Comparison of ENCODE assay signal across 8 mouse cellular contexts in the genomic region with DNA sequence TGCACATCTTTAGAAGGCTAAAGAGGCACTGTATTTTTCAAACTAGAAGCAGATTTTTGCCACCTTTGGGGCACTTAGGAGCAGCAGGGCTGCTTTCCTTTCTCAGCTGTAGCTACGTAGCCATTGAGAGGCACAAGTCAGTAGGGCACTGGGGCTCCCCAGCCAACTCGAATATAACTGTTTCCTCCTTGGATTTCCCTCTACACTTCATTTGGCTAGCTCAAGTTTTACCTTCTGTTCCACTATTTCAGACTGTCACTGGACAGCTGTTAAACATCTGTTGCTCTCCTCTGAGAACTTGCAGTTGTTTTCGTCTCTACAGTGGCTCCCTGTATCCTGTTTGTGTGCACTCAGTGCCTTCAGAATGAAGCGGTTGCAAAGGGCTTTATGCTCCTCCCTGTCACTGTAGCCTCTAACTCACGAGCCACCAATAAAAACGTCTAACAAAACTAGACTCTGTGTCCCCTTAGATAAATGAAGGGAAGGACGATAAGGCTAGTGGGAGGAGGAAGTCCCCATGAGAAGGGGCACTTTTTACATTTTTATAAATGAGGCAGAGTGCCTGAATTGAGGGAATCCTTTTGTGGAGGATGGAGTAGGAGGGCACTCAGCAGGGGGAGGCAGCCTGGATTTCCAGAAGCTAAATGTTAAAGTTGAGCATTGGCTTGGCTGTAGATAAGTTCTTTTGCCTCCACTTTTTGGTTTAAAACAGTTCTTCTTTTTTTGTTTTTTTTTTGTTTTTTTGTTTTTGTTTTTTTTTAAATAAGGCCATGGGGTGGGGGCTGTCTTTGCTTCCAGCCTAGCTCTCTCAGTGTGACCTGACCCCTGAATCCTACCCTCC. TPM values are rescaled to one million over a fixed set of nuclear protein-coding genes. Genes with fewer than 3 reads are reported as not detected.
DNase-seq lines count a peak whose midpoint lies in the region; ATAC-seq lines count a peak whose summit lies in the region.

No protein-coding gene starts in this region.

- WGBS in embryonic facial prominence, embryonic 15.5 days = 19% methylated on average over 7 of the region's 7 CpGs
- WGBS in intestine, embryonic 15.5 days = 14% methylated on average over 7 of the region's 7 CpGs

- ATAC-seq in embryonic facial prominence, embryonic 15.5 days (ENCODE audit: insufficient number of reproducible peaks, low FRiP score, low TSS enrichment, low read depth) = peak; percentile 66; the same call in 1 of the 2 replicates
- ATAC-seq in intestine, embryonic 15.5 days = peak; percentile 83

- no peak overlapping the region for H3K4me3 ChIP-seq in embryonic facial prominence, embryonic 15.5 days (replicated peaks)
- H3K4me3 ChIP-seq in intestine, embryonic 15.5 days (replicated peaks) = no peak overlapping the region

- H3K27ac ChIP-seq in embryonic facial prominence, embryonic 15.5 days (replicated peaks) = peak overlapping the region; percentile 84
- H3K27ac ChIP-seq in intestine, embryonic 15.5 days = peak overlapping the region; percentile 78

- no peaks in the 10 kb centered on the region for H3K27me3 ChIP-seq in embryonic facial prominence, embryonic 15.5 days
- no peaks in the 10 kb centered on the region for H3K27me3 ChIP-seq in intestine, embryonic 15.5 days (replicated peaks)

- H3K9me3 ChIP-seq in embryonic facial prominence, embryonic 15.5 days (replicated peaks) = no peaks in the 10 kb centered on the region
- no peaks in the 10 kb centered on the region for H3K9me3 ChIP-seq in intestine, embryonic 15.5 days

- no peak overlapping the region for H3K9ac ChIP-seq in embryonic facial prominence, embryonic 15.5 days
- no peak overlapping the region for H3K9ac ChIP-seq in intestine, embryonic 15.5 days

- no peaks in the 10 kb centered on the region for H3K36me3 ChIP-seq in embryonic facial prominence, embryonic 15.5 days
- H3K36me3 ChIP-seq in intestine, embryonic 15.5 days = no peaks in the 10 kb centered on the region

- peaks cover 61% of the 10 kb centered on the region for H3K4me1 ChIP-seq in embryonic facial prominence, embryonic 15.5 days
- peaks cover 31% of the 10 kb centered on the region for H3K4me1 ChIP-seq in intestine, embryonic 15.5 days (replicated peaks)

- DNase-seq in kidney, adult 11 months = peak; percentile 49
- no peak for DNase-seq in kidney, adult 18-20 months
- DNase-seq in lung, postnatal 4 days = peak; percentile 33 to 69
- DNase-seq in frontal cortex, postnatal 36 days (ENCODE audit: low spot score in 2 of 2) = no peak
- DNase-seq in layer of hippocampus, postnatal 25 days (ENCODE audit: extremely low spot score in 1 of 2, low spot score in 1 of 2) = no peak
- DNase-seq in cerebellum, adult 9-10 months = no peak

- no peak overlapping the region for H3K4me2 ChIP-seq in embryonic facial prominence, embryonic 15.5 days (replicated peaks)
- no peak overlapping the region; the same call in 1 of the 2 replicates for H3K4me2 ChIP-seq in intestine, embryonic 15.5 days (replicated peaks)

RNA-seq across cellular contexts. Expression of a gene that starts 32.6 kb away (rescaled TPM):
- 61.1 and 62.0 TPM in 2 replicates for polyA plus RNA-seq in embryonic facial prominence, embryonic 15.5 days (2015; fragmentation: Nextera tagmentation; extraction: Ambion mirVana)
- polyA plus RNA-seq in intestine, embryonic 15.5 days (2015; fragmentation: Nextera tagmentation; extraction: Ambion mirVana) = 43.7 and 44.3 TPM in 2 replicates
- total RNA-seq in layer of hippocampus, postnatal 25 days (2021) = 10 to 100 TPM; 40.8 to 49.8 TPM

Comparison
In these comparisons a context has a peak if more than half of its experiments do, and no peak if none do; other contexts are left out.
1. DNase-seq: peak in kidney, adult 11 months (single experiment) and lung, postnatal 4 days (2 of 2); none in kidney, adult 18-20 months (single experiment), frontal cortex, postnatal 36 days (0 of 2), layer of hippocampus, postnatal 25 days (0 of 2) and cerebellum, adult 9-10 months (single experiment).